Mouse (Mus musculus) left cerebral cortex, postnatal 36 days (tissue): ENCODE results near the gene Snap29. TPM values are rescaled to one million over a fixed set of nuclear protein-coding genes. Genes with fewer than 3 reads are reported as not detected.

ENCODE experiments used
- DNase-seq, 2 experiments: peaks; one replicate each; pipeline ENCODE4 v3.0.0; 2021 to 2022; ENCODE audit warnings: low spot score in 2 of 2, mixed read lengths in 1 of 2
- intact Hi-C: fragments of 180-260 bp; cut with DNase I; formaldehyde crosslinking; loops from one replicate; pipeline ENCODE4 v1.15.1; 2025
- total RNA-seq, 2 experiments: library from RNA; stranded (reverse); gene quantifications; 2 replicates each; pipeline ENCODE4 v1.2.3; 2021

Gene Snap29
- total RNA-seq, 2 experiments from 2014 or later = 19.7 to 20.5 TPM

DNA sequence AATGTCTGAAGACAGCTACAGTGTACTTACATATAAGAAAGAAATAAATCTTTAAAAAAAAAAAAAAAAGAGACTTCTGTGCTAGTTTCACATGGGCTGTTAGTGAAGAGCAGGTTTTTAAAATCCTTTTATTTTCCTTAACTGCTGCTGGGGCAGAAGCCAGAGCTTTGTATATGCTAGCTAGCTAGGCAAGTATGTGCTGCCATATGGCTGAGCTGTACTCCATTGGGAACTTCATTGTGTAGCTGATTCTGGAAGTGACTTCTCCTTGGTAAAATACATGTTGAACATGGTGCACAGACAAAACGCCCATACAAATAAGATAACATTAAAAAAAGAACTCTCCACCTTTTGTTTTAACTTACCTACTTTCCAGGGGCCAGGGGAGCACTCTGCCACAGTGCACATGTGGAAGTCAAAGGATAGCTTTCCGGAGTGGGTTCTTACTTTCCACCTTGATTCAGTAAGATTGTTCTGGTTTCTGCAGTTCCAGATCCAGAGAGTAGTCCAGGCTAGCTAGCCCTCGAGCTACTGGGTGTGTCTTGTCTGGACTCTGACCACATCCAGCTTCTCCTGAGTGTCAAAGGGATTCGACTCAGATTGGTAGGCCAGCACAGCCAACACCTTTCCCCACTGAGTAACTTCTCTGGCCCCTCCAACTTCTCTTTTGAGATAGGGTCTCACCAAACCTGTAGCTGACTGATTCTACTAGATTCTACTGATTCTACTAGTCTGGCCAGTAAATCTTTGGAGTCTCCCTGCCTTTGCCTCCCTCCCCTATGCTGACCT lies 61.3 kb downstream of the Snap29 start:
- intact Hi-C loops = no loop called here
- DNase-seq = no peak

DNA sequence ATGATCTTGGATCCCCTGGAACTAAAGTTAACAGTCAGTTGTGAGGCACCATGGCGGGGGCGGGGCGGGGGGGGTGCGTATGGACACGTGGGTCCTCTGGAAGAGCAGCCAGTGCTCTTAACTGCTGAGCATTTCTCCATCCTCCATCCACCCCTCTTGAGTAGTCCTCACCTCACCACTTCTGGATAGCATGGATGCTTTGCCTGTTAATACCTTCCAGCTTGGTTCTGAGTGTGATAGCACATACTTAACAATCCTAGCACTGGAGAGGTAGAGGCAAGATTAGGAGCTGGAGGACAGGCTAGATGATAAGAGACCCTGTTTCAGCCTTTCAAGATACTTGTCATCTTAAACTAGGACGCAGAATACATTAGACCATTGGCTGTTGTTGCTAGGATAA lies 66.7 kb downstream of the Snap29 start:
- DNase-seq = no peak
- intact Hi-C loops = loop anchor here (5.0 kb wide), 1 partner anchor 60 kb away; the partner anchor contains the start of gene Thap7

DNA sequence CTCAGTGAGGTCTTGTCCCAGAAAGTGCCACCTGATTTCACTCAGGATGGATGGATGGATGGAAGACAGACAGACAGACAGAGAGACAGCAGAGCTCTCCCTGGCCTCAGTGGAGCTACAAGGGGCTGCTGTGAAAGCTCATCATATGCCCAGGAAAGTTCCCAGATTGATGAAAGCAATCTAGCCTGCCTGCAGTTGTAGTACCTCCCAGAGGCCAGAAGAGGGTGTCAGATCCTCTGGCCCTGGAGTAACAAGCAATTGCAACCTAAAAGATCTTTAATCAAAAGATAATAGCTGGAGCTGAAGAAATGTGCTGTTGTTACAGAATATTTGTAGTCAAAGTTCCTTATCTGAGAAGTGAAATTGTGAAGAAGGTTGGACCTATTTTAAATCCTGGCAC lies 68.3 kb downstream of the Snap29 start:
- intact Hi-C loops = loop anchor here (5.0 kb wide), 1 partner anchor 58 kb away; the partner anchor contains the start of gene Thap7

DNA sequence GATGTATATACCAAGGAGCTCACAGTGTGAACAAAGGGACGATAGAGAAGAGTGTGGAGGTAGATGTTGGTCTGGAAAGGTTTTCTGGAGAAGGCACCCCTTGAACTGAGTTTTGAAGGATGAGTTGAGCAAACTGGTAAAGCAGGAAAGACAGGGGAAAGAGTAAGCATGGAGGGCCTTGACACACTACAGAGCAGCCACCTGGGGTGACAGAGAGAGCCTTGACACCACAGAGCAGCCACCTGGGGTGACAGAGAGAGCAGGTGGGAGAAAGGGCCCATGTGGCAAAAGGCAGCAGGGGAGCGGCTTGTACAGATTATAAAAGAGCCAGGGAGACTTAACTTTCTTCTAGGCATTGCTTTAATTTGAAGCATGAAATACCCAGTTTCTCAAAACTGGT lies 69.0 kb downstream of the Snap29 start:
- intact Hi-C loops = loop anchor here (5.0 kb wide), 1 partner anchor 58 kb away; the partner anchor contains the start of gene Thap7

More for the DNA sequence above, 68.3 kb downstream of the Snap29 start:
- no peak for DNase-seq

DNA sequence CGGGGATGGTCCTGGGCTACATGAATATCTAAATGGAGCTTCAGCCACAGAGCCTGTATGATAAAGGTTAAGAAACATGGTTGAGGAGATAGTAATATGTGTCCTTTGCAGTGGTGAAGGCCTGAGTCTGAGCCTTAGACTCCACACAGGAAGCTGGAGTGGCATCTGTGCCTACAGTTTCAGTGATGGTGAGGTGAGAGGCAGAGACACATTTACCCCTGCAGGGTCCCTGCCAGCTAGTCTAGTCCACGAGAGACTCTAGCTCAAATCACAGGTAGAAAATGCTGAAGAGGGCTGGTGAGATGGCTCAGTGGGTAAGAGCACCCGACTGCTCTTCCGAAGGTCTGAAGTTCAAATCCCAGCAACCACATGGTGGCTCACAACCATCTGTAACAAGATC lies 69.5 kb downstream of the Snap29 start:
- DNase-seq = no peak
- intact Hi-C loops = no loop called here

More for the DNA sequence above, 69.0 kb downstream of the Snap29 start:
- no peak for DNase-seq

DNA sequence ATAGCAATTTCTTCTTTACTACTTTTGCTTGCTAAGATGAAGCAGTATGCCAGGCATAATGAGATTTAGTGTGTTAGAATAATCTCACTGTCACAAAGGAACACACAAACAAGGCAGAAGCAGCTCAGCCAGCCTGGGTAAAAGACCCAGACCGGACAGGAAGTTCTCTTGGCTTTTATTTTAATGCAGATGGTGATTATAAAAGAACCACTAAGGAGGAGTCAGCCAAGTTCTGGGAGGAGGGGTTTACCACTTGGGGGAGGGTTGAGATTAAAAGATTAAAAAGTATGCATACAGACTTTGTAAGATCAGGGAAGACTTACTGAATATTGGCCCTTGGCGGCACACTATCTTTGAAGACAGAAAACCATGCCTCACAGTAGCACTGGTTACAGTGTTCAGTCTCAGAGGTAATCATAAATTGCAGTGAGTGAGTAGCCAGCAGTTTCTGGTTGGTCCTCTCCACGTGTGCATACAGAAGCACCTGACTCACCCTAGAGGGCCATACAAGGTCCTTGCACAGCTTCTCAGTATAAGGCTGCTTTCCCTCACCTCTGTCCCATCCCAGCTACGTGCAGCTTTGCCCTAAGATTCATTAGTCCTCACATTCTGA lies 72.7 kb downstream of the Snap29 start:
- intact Hi-C loops = no loop called here
- DNase-seq = no peak

Other genes with a start within 250 kb of the Snap29 start
- 100 to 1,000 TPM; 123 to 145 TPM for gene Ube2l3, start 203.3 kb upstream of the Snap29 start, total RNA-seq
- 1 to 10 TPM; 1.7 to 2.0 TPM for gene Rimbp3, start 197.4 kb upstream of the Snap29 start, total RNA-seq
- gene Hic2, start 172.4 kb upstream of the Snap29 start, total RNA-seq = 1 to 10 TPM; 5.3 to 5.4 TPM
- 100 to 1,000 TPM; 102 to 115 TPM for gene Tmem191c, start 129.9 kb upstream of the Snap29 start, total RNA-seq
- gene Serpind1, start 74.6 kb upstream of the Snap29 start, total RNA-seq = 1 to 10 TPM; 1.9 to 2.5 TPM
- 100 to 1,000 TPM; 346 to 353 TPM for gene Pi4ka, start 328 bp downstream of the Snap29 start, total RNA-seq
- 10 to 100 TPM; 30.8 to 34.0 TPM for gene Crkl, start 46.0 kb downstream of the Snap29 start, total RNA-seq
- gene Aifm3, start 83.6 kb downstream of the Snap29 start, total RNA-seq = 100 to 1,000 TPM; 105 to 133 TPM
- 100 to 1,000 TPM; 151 to 156 TPM for gene Lztr1, start 102.7 kb downstream of the Snap29 start, total RNA-seq
- gene Thap7, start 125.2 kb downstream of the Snap29 start, total RNA-seq = 10 to 100 TPM; 42.9 to 49.3 TPM
- gene Lrrc74b, start 155.3 kb downstream of the Snap29 start, total RNA-seq = under 1 TPM; 0.42 to 0.72 TPM
- gene P2rx6, start 155.9 kb downstream of the Snap29 start, total RNA-seq = 1 to 10 TPM; 1.0 TPM
- gene Slc7a4, start 177.2 kb downstream of the Snap29 start, total RNA-seq = 100 to 1,000 TPM in 1 of 2 experiments, 10 to 100 TPM in 1; 89.6 to 101 TPM
- 10 to 100 TPM; 43.6 to 80.2 TPM for gene Smpd4, start 213.4 kb downstream of the Snap29 start, total RNA-seq
- 10 to 100 TPM; 25.5 to 25.8 TPM for gene Ccdc74a, start 240.5 kb downstream of the Snap29 start, total RNA-seq